Mouse (Mus musculus): ENCODE results near the gene Anpep. TPM values are rescaled to one million over a fixed set of nuclear protein-coding genes. Genes with fewer than 3 reads are reported as not detected.
"Not testable (repeated sequence)": the region's sequence is repeated elsewhere in the genome, so short reads cannot be mapped to it uniquely, and the experiment has no call there.

The Anpep gene
- total RNA-seq, 2 experiments from 2014 or later: 3.3 to 4.7 TPM

GRCm38 (mm10) chr7:79793688-79794087 lies 67.2 kb downstream of the Anpep start, which contains the start of gene Mesp1:
Gene Mesp1 (minus strand): TSS chr7:79793788.
- DNase-seq (ENCODE audit: low spot score in 2 of 2): no peak
- TF ChIP-seq CTCF (conservative IDR thresholded peaks at IDR 0.05): no peak
- no peak within 1 kb of the TSS for H3K27ac ChIP-seq
- peak within 1 kb of the TSS; percentile 60 for H3K4me3 ChIP-seq

DNA sequence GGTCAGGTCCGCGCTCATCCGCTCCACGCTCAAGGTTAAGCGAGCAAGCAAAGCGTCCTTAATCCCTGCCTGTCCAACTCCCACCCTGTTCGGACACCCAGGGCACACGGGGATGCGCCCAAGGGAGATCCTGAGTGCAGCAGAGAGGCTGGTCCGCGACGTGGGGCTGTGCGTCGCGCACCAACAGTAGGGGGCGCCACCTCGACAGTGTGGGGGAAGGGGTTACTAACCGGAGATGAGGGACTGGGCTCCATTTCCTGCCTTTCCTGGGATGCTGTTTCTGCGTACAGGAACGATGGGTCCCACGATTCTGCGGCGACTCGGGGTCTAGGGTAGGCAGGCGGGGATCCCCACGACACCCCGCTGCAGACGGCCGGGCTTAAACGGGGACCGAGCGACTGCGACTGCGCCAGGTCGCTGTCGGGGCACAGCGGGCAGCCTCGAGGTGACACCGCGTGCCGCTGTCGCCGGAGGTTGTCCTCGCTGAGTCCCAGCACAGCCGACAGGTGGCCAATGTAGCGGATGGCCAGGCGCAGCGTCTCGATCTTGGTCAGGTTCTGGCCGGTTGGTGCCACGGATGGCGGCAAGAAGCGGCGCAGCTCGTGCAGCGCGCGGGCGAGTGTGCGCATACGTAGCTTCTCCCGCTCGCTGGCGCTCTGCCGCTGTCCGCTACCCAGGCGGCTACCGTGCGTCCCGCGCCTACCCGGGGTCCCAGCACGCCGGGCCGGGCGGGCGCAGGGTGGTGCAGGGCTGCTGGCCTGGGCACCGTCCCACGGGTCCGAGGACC lies 68.0 kb downstream of the Anpep start:
- Histone ChIP-seq H3K27ac (no peak overlapping the region), H3K4me3 (peak overlapping the region; percentile 60)
- DNase-seq (ENCODE audit: low spot score in 2 of 2): peak in 1 of 2 experiments; percentile 44
- TF ChIP-seq CTCF (conservative IDR thresholded peaks at IDR 0.05): peak; percentile 82

- not testable (repeated sequence) for DNase-seq (ENCODE audit: low spot score in 2 of 2); H3K4me3 ChIP-seq; H3K27ac ChIP-seq
Observed at GRCm38 (mm10) chr7:79789812-79790211, 71.0 kb downstream of the Anpep start.

- H3K27ac ChIP-seq: no peak overlapping the region
- TF ChIP-seq CTCF (conservative IDR thresholded peaks at IDR 0.05): peak; percentile 94
- DNase-seq (ENCODE audit: low spot score in 2 of 2): peak; percentile 44 to 82
- H3K4me3 ChIP-seq: no peak overlapping the region
Observed at GRCm38 (mm10) chr7:79786295-79786694, 74.6 kb downstream of the Anpep start.

GRCm38 (mm10) chr7:79782516-79782855 lies 78.4 kb downstream of the Anpep start:
- no peak overlapping the region for H3K4me3 ChIP-seq
- no peak for TF ChIP-seq CTCF (conservative IDR thresholded peaks at IDR 0.05)
- H3K27ac ChIP-seq: no peak overlapping the region
- DNase-seq (ENCODE audit: low spot score in 2 of 2): no peak

GRCm38 (mm10) chr7:79781826-79782515 lies 78.9 kb downstream of the Anpep start:
- no peak for DNase-seq (ENCODE audit: low spot score in 2 of 2)
- Histone ChIP-seq H3K4me3 (no peak overlapping the region), H3K27ac (no peak overlapping the region)
- no peak for TF ChIP-seq CTCF (conservative IDR thresholded peaks at IDR 0.05)

- Histone ChIP-seq H3K4me3 (peak overlapping the region; percentile 31), H3K27ac (no peak overlapping the region)
- peak; percentile 98 for TF ChIP-seq CTCF (conservative IDR thresholded peaks at IDR 0.05)
- peak; percentile 52 to 77 for DNase-seq (ENCODE audit: low spot score in 2 of 2)
Observed at GRCm38 (mm10) chr7:79780647-79781626, 79.9 kb downstream of the Anpep start.

Other genes starting within 250 kb of the Anpep start
- gene Rhcg, start 243.4 kb downstream of the Anpep start, total RNA-seq (2021): 1 to 10 TPM; 1.1 to 1.2 TPM
- under 1 TPM; 0.12 to 0.23 TPM for gene Ticrr, start 200.9 kb downstream of the Anpep start, total RNA-seq (2021)
- gene Kif7, start 145.3 kb downstream of the Anpep start, total RNA-seq (2021): 1 to 10 TPM; 2.0 to 2.4 TPM
- under 1 TPM; 0.26 to 0.27 TPM for gene Plin1, start 128.2 kb downstream of the Anpep start, total RNA-seq (2021)
- gene Pex11a, start 117.9 kb downstream of the Anpep start, total RNA-seq (2021): 10 to 100 TPM; 12.1 to 13.2 TPM
- under 1 TPM in 1 of 2 experiments, not detected in 1; 0.36 TPM for gene Wdr93, start 117.9 kb downstream of the Anpep start, total RNA-seq (2021)
- under 1 TPM in 1 of 2 experiments, not detected in 1; 0.64 TPM for gene Mesp1, start 67.3 kb downstream of the Anpep start, total RNA-seq (2021)
- gene Mesp2, start 50.3 kb downstream of the Anpep start, total RNA-seq (2021): 1 to 10 TPM; 1.4 to 2.1 TPM
- 10 to 100 TPM; 47.4 to 49.8 TPM for gene Ap3s2, start 59.6 kb upstream of the Anpep start, total RNA-seq (2021)
- 10 to 100 TPM; 13.4 TPM for gene Arpin, start 74.3 kb upstream of the Anpep start, total RNA-seq (2021)
- 10 to 100 TPM; 21.4 to 27.3 TPM for gene Zfp710, start 163.8 kb upstream of the Anpep start, total RNA-seq (2021)